Mouse (Mus musculus): ENCODE results near the gene Supv3l1.

- TF ChIP-seq CTCF (IDR thresholded peaks at IDR 0.05; ENCODE audit: low read depth), result no peak
- TF ChIP-seq EP300 (IDR thresholded peaks at IDR 0.05; ENCODE audit: low read depth), result no peak
Observed at GRCm38 (mm10) chr10:62413606-62413982, 35.9 kb downstream of the Supv3l1 start.
